Mouse (Mus musculus) liver, postnatal 0 days (tissue): ENCODE measurements around the gene Rexo5. TPM values are rescaled to one million over a fixed set of nuclear protein-coding genes. Genes with fewer than 3 reads are reported as not detected.

Source experiments
- ATAC-seq: fragments of 200-750 bp; cut with Nextera tagmentation; 2 replicates; pipeline ENCODE4 v1.8.0; 2017; ENCODE audit warnings: mild to moderate bottlenecking, moderate library complexity
- DNase-seq: peaks from one replicate; pipeline ENCODE4 v3.0.0-alpha.2; 2016
- H3K27ac ChIP-seq: fragments of 300-500 bp; sonication (generic); 2 replicates; pipeline ENCODE4 v1.5.1; 2014; ENCODE audit warnings: antibody characterized with exemption, moderate library complexity, mild to moderate bottlenecking, low read depth
- H3K27me3 ChIP-seq: fragments of 300-500 bp; sonication (generic); 2 replicates; pipeline ENCODE4 v1.6.1; 2014; ENCODE audit warnings: low read length, control low read depth, mixed read lengths; ENCODE audit not compliant: insufficient read depth
- H3K36me3 ChIP-seq: fragments of 300-500 bp; sonication (generic); replicated peaks from 2 replicates; pipeline ENCODE4 v1.6.1; 2014; ENCODE audit warnings: mild to moderate bottlenecking, control low read depth, low read length, moderate library complexity, mixed read lengths; ENCODE audit not compliant: insufficient read depth
- H3K4me1 ChIP-seq: fragments of 300-500 bp; sonication (generic); 2 replicates; pipeline ENCODE4 v1.6.1; 2014; ENCODE audit warnings: antibody characterized with exemption, mild to moderate bottlenecking, control low read depth; ENCODE audit not compliant: insufficient read depth
- H3K4me2 ChIP-seq: fragments of 300-500 bp; sonication (generic); 2 replicates; pipeline ENCODE4 v1.6.1; 2014; ENCODE audit warnings: low read depth, mild to moderate bottlenecking, low read length, moderate library complexity, mixed read lengths
- H3K4me3 ChIP-seq: fragments of 300-500 bp; sonication (generic); 2 replicates; pipeline ENCODE4 v1.5.1; 2014; ENCODE audit warnings: low read depth, low read length
- H3K9ac ChIP-seq: fragments of 300-500 bp; sonication (generic); replicated peaks from 2 replicates; pipeline ENCODE4 v1.6.1; 2014; ENCODE audit warnings: mild to moderate bottlenecking, moderate library complexity
- H3K9me3 ChIP-seq: fragments of 300-500 bp; sonication (generic); 2 replicates; pipeline ENCODE4 v1.6.1; 2016; ENCODE audit warnings: mild to moderate bottlenecking, control low read depth, low read length, mixed read lengths
- CTCF ChIP-seq: sonication (generic); IDR thresholded peaks from 2 replicates; pipeline ENCODE4 v1.5.1; 2016; ENCODE audit warnings: antibody characterized with exemption, low read depth
- EP300 ChIP-seq: IDR thresholded peaks from 2 replicates; pipeline ENCODE4 v1.6.1; 2016; ENCODE audit warnings: antibody characterized with exemption, low read depth, mild to moderate bottlenecking
- WGBS: fragments of 180-500 bp; shearing (Covaris S2); extraction: QIAGEN DNeasy Blood & Tissue Kit; methylation state at CpG from one replicate; pipeline ENCODE4 v1.1.7; 2014; ENCODE audit not compliant: insufficient replicate concordance; 5-methylcytosine and 5-hydroxymethylcytosine counted together
- polyA plus RNA-seq: library from polyadenylated mRNA; unstranded; fragments of >200 nt; fragmentation: Nextera tagmentation; extraction: Ambion mirVana; gene quantifications from 2 replicates; pipeline ENCODE4 v1.2.1, GENCODE M21; 2015

Gene Rexo5
- polyA plus RNA-seq, 1 experiment from 2014 or later: 5.1 TPM

- Histone ChIP-seq H3K27ac (no peak overlapping the region), H3K9ac (no peak overlapping the region), H3K9me3 (no peaks in the 10 kb centered on the region), H3K36me3 (no peaks in the 10 kb centered on the region), H3K4me2 (no peak overlapping the region), H3K27me3 (no peaks in the 10 kb centered on the region), H3K4me3 (no peak overlapping the region), H3K4me1 (peaks cover 8% of the 10 kb centered on the region; the same call in 1 of the 2 replicates)
- 76% methylated on average over 4 of the region's 4 CpGs for WGBS
- TF ChIP-seq EP300 (no peak), CTCF (no peak)
- ATAC-seq (no peak), DNase-seq (no peak)
These were observed 94.1 kb downstream of the Rexo5 start for GRCm38 (mm10) chr7:119887887-119888286.

GRCm38 (mm10) chr7:119892198-119892597 is 98.4 kb downstream of the Rexo5 start:
- Histone ChIP-seq H3K27ac (no peak overlapping the region), H3K4me3 (no peak overlapping the region), H3K4me1 (peaks cover 23% of the 10 kb centered on the region), H3K36me3 (no peaks in the 10 kb centered on the region), H3K4me2 (no peak overlapping the region), H3K9me3 (no peaks in the 10 kb centered on the region), H3K27me3 (no peaks in the 10 kb centered on the region), H3K9ac (no peak overlapping the region)
- WGBS: 78% methylated on average over 1 of the region's 1 CpGs
- ATAC-seq (no peak), DNase-seq (no peak)
- TF ChIP-seq CTCF (no peak), EP300 (no peak)

DNA sequence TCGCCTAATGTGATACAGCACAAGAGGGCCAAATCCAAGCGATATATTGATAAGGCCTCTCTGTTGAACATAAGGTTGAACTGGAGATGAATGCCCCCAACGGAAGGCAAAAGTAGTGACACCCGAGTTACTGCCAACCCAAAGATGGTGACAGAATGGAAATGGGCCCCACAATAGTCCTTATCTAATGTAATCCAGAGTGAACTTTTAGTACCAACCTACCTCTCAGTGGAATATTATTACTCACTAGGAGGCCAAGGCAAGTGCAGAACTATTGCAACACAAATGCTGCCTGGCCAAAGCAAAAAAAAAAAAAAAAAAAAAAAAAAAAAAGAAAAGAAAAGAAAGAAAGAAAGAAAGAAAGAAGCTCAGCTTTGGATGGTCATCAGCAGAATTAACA is 98.9 kb downstream of the Rexo5 start:
- Histone ChIP-seq H3K4me3 (no peak overlapping the region), H3K4me2 (no peak overlapping the region), H3K27me3 (no peaks in the 10 kb centered on the region), H3K9me3 (no peaks in the 10 kb centered on the region), H3K36me3 (no peaks in the 10 kb centered on the region), H3K4me1 (peaks cover 23% of the 10 kb centered on the region), H3K9ac (no peak overlapping the region), H3K27ac (no peak overlapping the region)
- TF ChIP-seq EP300: no peak
- no peak for ATAC-seq
- WGBS: 78% methylated on average over 4 of the region's 4 CpGs
- DNase-seq: no peak

DNA sequence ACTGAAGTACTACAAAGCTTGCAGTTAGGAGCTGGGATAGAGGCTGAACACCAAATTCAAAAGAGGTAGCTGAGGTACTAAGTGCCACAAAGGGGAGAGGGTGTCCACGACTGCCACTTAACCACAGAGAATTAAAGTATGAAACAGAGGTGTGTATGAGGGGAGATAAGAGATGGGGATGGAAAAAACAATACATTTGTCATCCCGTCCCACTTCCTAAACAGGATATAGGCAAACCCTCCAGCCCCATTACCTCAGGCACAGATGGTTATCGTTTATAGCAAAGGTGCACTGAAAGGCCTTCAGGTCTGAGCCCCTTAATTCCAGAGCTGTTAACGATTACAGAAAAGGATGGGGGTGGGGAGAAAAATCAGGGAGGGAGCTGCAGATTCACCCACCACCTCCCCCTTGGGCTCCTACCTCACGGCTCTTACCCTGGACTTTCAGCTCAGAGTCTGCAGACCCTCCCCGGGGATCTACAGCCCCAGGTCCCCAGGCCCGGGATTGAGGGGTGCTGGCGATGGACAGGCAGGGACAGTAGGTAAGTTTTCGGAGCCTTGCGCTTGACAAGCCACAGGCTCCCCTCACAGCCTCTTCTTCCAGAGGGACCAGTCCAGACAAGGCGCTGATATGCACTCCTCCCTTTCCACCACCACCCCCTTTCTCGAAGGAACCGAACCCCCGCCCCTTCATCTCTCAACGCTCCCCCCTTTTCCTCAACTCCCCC is 101.2 kb downstream of the Rexo5 start:
- 2% methylated on average over 14 of the region's 15 CpGs for WGBS
- peak overlapping the region; percentile 70 for H3K4me3 ChIP-seq
- TF ChIP-seq EP300 (no peak), CTCF (no peak)
- H3K27ac ChIP-seq: peak overlapping the region; percentile 83
- peak overlapping the region; percentile 96 for H3K4me2 ChIP-seq
- H3K4me1 ChIP-seq: peaks cover 23% of the 10 kb centered on the region
- no peaks in the 10 kb centered on the region for H3K36me3 ChIP-seq
- H3K9me3 ChIP-seq: no peaks in the 10 kb centered on the region
- peak; percentile 10 for ATAC-seq
- H3K9ac ChIP-seq: peak overlapping the region; percentile 73
- H3K27me3 ChIP-seq: no peaks in the 10 kb centered on the region
- DNase-seq: no peak

DNA sequence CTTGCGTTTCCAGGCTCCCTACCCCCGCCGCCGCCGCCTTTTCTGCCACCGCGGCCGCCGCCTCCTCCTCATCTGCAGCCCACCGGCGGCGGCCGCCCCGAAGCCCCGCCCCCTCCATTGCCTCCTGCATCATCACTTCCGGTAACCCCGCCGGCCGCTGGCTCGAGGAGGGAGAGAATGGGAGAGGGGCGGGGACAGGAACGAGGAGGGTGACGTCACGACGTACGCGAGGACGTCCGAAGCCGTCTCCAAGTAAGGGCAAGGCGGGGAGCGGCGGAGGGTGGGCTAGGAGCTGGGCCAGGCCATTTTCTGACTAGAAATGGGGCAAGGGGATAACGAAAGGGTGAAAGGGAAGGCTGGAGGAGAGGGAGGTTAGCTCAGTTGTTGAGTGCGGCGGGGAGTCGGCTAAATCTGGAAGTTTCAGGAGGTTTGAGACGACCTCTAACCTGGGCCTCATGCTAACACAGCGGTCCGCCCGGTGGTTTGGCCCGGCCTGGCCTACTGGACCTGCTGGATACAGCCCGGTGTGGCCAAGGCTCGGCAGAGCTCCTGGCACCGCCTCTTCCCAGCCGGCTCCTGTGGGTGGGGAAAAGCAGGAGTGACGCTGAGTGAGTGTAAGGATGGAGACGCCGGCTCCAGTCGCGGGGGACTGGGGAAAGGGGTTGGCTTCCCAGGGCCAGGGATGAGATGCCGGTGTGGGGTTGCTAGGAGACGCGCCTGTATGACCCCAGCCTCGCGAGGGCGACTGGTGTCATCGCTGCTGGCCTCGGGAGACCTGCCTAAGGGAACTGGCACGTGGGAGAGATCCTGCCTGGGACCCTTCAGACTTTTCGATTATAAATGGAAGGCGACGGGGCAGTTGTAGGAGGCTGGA is 102.1 kb downstream of the Rexo5 start, which contains the start of the genes Lyrm1 and Dcun1d3:
Lyrm1 (plus strand) TSS at position 223 of the 874 bp plus-strand sequence.
Dcun1d3 (minus strand) TSS at position 660 of the 874 bp plus-strand sequence.
- ATAC-seq: peak; percentile 98
- Histone ChIP-seq H3K27ac (peak within 1 kb of the TSS; percentile 83), H3K9me3 (no peaks in the 10 kb centered on the region), H3K4me2 (peak within 1 kb of the TSS; percentile 96), H3K4me1 (peaks cover 23% of the 10 kb centered on the region), H3K4me3 (peak within 1 kb of the TSS; percentile 70), H3K36me3 (no peaks in the 10 kb centered on the region), H3K9ac (peak within 1 kb of the TSS; percentile 73), H3K27me3 (no peaks in the 10 kb centered on the region)
- peak; percentile 38; the same call in 1 of the 2 replicates for TF ChIP-seq EP300
- TF ChIP-seq CTCF: no peak
- DNase-seq: peak; percentile 97
- under 1% methylated on average over 59 of the region's 63 CpGs for WGBS

DNA sequence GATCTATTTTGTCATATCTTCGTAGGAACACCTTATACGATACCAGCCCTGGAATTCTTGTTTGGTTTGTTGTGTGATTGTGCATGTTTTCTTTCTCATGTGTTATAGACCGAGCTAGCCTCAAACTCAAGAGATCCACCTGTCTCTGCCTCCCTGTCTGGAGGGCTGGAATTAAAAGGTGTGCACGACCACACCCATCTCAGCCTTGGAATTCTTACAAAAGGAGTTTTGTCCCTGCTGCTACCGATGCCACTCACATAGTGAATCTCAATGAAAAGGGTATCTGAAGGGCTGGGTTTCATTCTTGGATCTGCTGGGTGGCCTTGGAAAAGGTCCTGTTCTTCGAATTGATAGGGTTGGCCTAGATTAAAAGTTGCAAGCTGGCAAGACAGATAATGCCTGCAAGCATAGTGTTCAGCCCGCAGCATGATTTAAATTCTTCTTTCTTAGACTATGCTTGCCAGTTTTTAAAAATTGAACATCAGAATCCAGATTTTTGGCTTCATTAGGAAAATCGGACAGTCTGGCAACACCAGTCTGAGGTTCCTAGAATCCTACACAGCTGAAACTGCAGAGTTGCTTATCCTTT is 103.8 kb downstream of the Rexo5 start:
- no peak for DNase-seq
- H3K4me2 ChIP-seq: no peak overlapping the region
- H3K4me3 ChIP-seq: no peak overlapping the region
- no peak for TF ChIP-seq EP300
- no peak for TF ChIP-seq CTCF
- no peaks in the 10 kb centered on the region for H3K36me3 ChIP-seq
- H3K9ac ChIP-seq: no peak overlapping the region
- peaks cover 17% of the 10 kb centered on the region for H3K4me1 ChIP-seq
- 69% methylated on average over 8 of the region's 8 CpGs for WGBS
- H3K27ac ChIP-seq: no peak overlapping the region
- no peak for ATAC-seq
- no peaks in the 10 kb centered on the region for H3K27me3 ChIP-seq
- no peaks in the 10 kb centered on the region for H3K9me3 ChIP-seq
